Mouse (Mus musculus) subcutaneous adipose tissue, adult 2 months (tissue): ENCODE data around the gene Slfn14. TPM values are rescaled to one million over a fixed set of nuclear protein-coding genes. Genes with fewer than 3 reads are reported as not detected.

Source experiments
- polyA plus RNA-seq: library from polyadenylated mRNA; depleted of rRNA; stranded (reverse); fragments of >200 nt; gene quantifications from 2 replicates; pipeline ENCODE4 v1.2.3, GENCODE M21; 2012; ENCODE audit warnings: low replicate concordance; rRNA removed

Slfn14 gene
- not detected in 2 replicates for polyA plus RNA-seq

GRCm38 (mm10) chr11:83286566-83286965 lies at the start of gene Slfn14:
Slfn14 (minus strand) TSS chr11:83286726.

GRCm38 (mm10) chr11:83302526-83303251 lies 16.2 kb upstream of the Slfn14 start, which contains the start of gene Pex12:
Pex12 (minus strand) TSS chr11:83302586.

GRCm38 (mm10) chr11:83298225-83299195 lies 12.0 kb upstream of the Slfn14 start, which contains the start of gene Ap2b1:
Ap2b1 (plus strand) TSS chr11:83299024.

Other genes with a start within 250 kb of the Slfn14 start
- 7.2 and 12.0 TPM in 2 replicates for gene Slfn2, start 221.6 kb downstream of the Slfn14 start, polyA plus RNA-seq
- gene Slfn1, start 169.9 kb downstream of the Slfn14 start, polyA plus RNA-seq: 0.59 and 1.6 TPM in 2 replicates
- gene Slfn4, start 111.5 kb downstream of the Slfn14 start, polyA plus RNA-seq: 0.26 and 1.0 TPM in 2 replicates
- gene Slfn3, start 95.4 kb downstream of the Slfn14 start, polyA plus RNA-seq: 1.1 TPM in 2 replicates
- 45.1 and 61.0 TPM in 2 replicates for gene Ap2b1, start 12.3 kb upstream of the Slfn14 start, polyA plus RNA-seq
- 10.3 and 12.4 TPM in 2 replicates for gene Pex12, start 15.9 kb upstream of the Slfn14 start, polyA plus RNA-seq
- gene Rasl10b, start 122.4 kb upstream of the Slfn14 start, polyA plus RNA-seq: 0.44 and 3.0 TPM in 2 replicates
- 0.09 and 0.16 TPM in 2 replicates for gene Gas2l2, start 142.7 kb upstream of the Slfn14 start, polyA plus RNA-seq
- 2.4 and 2.5 TPM in 2 replicates for gene 1700020L24Rik, start 151.0 kb upstream of the Slfn14 start, polyA plus RNA-seq
- 22.1 and 42.8 TPM in 2 replicates for gene Mmp28, start 176.3 kb upstream of the Slfn14 start, polyA plus RNA-seq
- gene Taf15, start 186.4 kb upstream of the Slfn14 start, polyA plus RNA-seq: 8.0 and 15.5 TPM in 2 replicates
- not detected in 2 replicates for gene Heatr9, start 235.4 kb upstream of the Slfn14 start, polyA plus RNA-seq
- gene Ccl5, start 243.8 kb upstream of the Slfn14 start, polyA plus RNA-seq: 34.2 and 47.0 TPM in 2 replicates